Mouse (Mus musculus): ENCODE results near the gene Klhl5. TPM values are rescaled to one million over a fixed set of nuclear protein-coding genes. Genes with fewer than 3 reads are reported as not detected.

The Klhl5 gene
- total RNA-seq (2023) = 10 to 100 TPM; 77.6 to 83.0 TPM

GRCm38 (mm10) chr5:65106876-65107772 is at the start of gene Klhl5:
TSS of gene Klhl5 (plus strand) at chr5:65107539.

GRCm38 (mm10) chr5:65091921-65092320 is 15.4 kb upstream of the Klhl5 start, which contains the start of gene Tmem156:
TSS of gene Tmem156 (minus strand) at chr5:65092132.

GRCm38 (mm10) chr5:65199346-65200128 is 92.2 kb downstream of the Klhl5 start, which contains the start of gene Wdr19:
TSS of gene Wdr19 (plus strand) at chr5:65199696.

Other genes with a start within 250 kb of the Klhl5 start
- 10 to 100 TPM; 25.0 to 32.0 TPM for gene Tlr1, start 174.0 kb upstream of the Klhl5 start, total RNA-seq (2023)
- 10 to 100 TPM; 38.2 to 39.9 TPM for gene Tlr6, start 147.4 kb upstream of the Klhl5 start, total RNA-seq (2023)
- 10 to 100 TPM; 16.3 to 23.1 TPM for gene Fam114a1, start 137.5 kb upstream of the Klhl5 start, total RNA-seq (2023)
- 10 to 100 TPM; 31.9 to 34.5 TPM for gene Tmem156, start 15.4 kb upstream of the Klhl5 start, total RNA-seq (2023)
- 1 to 10 TPM in 1 of 2 experiments, under 1 TPM in 1; 0.82 to 1.7 TPM for gene Wdr19, start 92.2 kb downstream of the Klhl5 start, total RNA-seq (2023)
- 10 to 100 TPM; 40.9 to 48.6 TPM for gene Rfc1, start 228.1 kb downstream of the Klhl5 start, total RNA-seq (2023)
- not detected for gene Klb, start 240.8 kb downstream of the Klhl5 start, total RNA-seq (2023)

Data from monocyte, adult 59 days (primary cell).